Mouse (Mus musculus) T-helper 1 cell (primary cell): ENCODE measurements at regions not wholly inside any gene's neighbourhood (a gene's known extent, or its start where the extent isn't known, plus 50 kb on each side); places are given as distances from the start of the nearest gene placed in this dataset.

Experiments
- in situ Hi-C: fragments of 300-600 bp; cut with MboI, MseI; formaldehyde crosslinking; loops from one replicate; pipeline ENCODE4 v1.15.1; 2025; ENCODE audit warnings: high pct_unique_total_duplicates

DNA sequence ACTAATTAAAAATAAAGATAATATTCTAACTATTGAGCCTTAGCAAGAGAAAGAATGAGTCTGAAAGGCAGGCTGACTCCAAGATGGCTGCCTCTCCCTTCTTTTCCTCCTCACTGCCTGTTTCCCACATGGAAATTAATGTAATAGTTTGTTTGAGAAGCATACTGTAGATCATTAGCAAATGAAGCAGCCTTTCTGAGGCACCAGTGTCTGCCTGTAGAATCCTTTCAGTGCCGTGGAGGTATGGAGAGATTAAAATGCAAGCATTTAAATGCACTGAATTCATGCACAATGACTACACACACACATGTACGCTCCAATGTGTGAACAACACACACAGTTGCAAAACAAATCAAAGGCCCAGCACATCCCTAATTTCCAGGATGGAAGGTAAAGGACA, 159.5 kb upstream of the Tmem161b start:
- in situ Hi-C loops: no loop called here

- in situ Hi-C loops: no loop called here
These were observed 158.7 kb upstream of the Tmem161b start for GRCm38 (mm10) chr13:84063406-84063805.

- in situ Hi-C loops: no loop called here
These were observed 157.7 kb upstream of the Tmem161b start for GRCm38 (mm10) chr13:84064291-84064940.

DNA sequence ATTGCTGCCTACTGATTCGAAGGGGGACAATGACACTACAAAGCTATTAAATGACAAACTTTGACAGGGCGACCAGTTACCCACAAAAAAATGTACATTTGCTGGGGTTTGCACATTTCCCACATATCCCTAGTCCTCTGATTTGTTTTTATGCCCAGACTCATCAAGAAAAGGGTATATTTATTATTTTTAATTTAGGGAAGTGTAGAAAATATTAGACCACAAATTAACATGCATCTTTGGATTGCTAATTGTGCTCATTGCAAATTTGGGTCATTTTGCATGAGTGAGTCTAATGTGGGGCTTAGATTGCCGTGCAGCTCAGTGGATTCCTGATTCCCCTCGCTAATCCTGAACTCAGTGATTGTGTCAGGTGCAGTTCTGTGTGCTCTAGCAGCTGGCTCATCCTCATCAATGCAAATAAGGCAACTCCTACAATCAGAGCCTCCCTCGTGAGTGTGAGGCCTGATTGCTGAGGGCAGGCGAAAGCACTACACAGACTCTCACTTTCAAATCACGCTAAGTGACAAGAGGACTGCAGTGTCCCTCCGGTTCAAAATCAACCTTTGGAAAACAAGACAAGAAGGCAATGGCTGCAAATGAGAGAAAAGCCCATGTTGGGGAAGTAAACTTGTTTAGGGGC, 156.7 kb upstream of the Tmem161b start:
- in situ Hi-C loops: no loop called here

GRCm38 (mm10) chr13:84066211-84066959, 155.7 kb upstream of the Tmem161b start:
- in situ Hi-C loops: no loop called here

DNA sequence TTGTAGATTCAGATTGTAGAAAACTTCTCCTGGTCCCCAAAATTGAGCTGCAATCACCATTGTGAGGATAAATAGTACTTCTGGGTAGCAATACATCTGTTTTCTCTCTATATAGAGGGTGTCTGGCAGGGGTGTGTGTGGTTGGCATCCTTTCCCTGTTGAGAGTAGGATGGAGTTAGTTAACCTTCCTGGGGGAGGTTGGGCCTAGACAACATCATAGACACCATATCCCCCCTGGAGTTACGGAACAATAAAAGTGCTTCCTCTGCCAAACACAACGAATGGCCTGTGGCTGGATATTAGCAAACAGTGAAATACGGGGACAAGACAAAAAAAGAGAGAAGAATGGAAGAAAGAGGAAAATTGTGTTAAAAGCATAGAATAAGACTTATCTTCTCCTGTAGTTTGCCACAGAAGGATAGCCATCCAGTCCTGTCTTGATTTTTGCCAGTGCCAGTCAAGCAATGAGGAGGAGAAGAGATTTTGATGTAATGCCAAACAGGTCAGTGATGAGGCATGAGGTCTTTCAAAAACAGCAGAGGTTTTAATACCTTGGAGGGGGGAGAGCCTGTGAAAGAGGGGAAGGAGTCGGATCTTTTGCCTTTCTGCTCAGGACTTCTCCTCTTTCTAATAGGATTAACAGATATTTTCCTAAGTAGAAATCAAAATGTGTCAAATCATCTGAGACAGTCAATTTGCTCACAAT, 155.0 kb upstream of the Tmem161b start:
- in situ Hi-C loops: no loop called here

GRCm38 (mm10) chr13:84068365-84068764, 153.7 kb upstream of the Tmem161b start:
- in situ Hi-C loops: no loop called here
